Mouse (Mus musculus): ENCODE measurements at regions not wholly inside any gene's neighbourhood (a gene's known extent, or its start where the extent isn't known, plus 50 kb on each side); places are given as distances from the start of the nearest gene placed in this dataset.
A peak's percentile ranks its signal among the peaks of the same experiment; 100 is the strongest.

DNA sequence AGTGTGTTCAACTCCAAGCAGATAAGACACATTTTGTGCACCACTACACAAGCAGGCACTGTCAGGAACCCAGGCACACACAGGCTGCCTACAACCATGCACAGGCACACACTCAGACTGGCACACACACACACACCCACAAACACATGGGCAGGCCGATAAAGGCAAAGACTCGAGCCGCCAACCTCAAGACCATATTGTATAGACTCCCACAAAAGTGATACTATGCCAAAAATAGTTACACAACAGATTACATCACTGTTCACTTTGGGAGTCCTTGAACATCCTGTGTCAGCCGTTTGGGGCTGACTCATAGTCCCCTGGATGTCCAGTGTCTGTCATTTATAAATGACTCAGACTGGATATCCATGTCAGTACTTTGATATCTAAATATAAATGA is 308.6 kb upstream of the Hs6st1 start:
- Histone ChIP-seq H3K9me3 (replicated peaks; ENCODE audit: insufficient read depth, low read length) (no peaks in the 10 kb centered on the region), H3K27ac (ENCODE audit: control insufficient read depth, low read depth, low read length) (no peak overlapping the region), H3K79me2 (ENCODE audit: control insufficient read depth, insufficient read depth, low read length, poor library complexity) (no peaks in the 10 kb centered on the region), H3K4me3 (ENCODE audit: control insufficient read depth in 1 of 2, insufficient read depth in 1 of 2, low read depth in 2 of 2, low read length in 2 of 2) (no peak overlapping the region), H3K4me1 (ENCODE audit: control insufficient read depth in 1 of 2, insufficient read depth in 2 of 2, low read length in 2 of 2) (no peaks in the 10 kb centered on the region), H3K9ac (ENCODE audit: control insufficient read depth, low read depth, low read length, poor library complexity, severe bottlenecking) (no peak overlapping the region), H3K36me3 (ENCODE audit: control insufficient read depth in 1 of 2, insufficient read depth in 2 of 2, low read length in 2 of 2) (no peaks in the 10 kb centered on the region), H3K27me3 (ENCODE audit: control insufficient read depth in 1 of 2, insufficient read depth in 2 of 2, low read length in 2 of 2) (peaks cover 0 to 2% of the 10 kb centered on the region in 2 experiments; a peak in 2 of 4 replicates)
- peak; percentile 4 for DNase-seq (ENCODE audit: low read depth, low spot score)
- TF ChIP-seq MAFK (IDR thresholded peaks at IDR 0.05; ENCODE audit: borderline replicate concordance, low read depth, low read length) (no peak), BHLHE40 (IDR thresholded peaks at IDR 0.05; ENCODE audit: borderline replicate concordance, low read depth, low read length) (no peak), CHD1 (IDR thresholded peaks at IDR 0.05; ENCODE audit: low read depth, low read length) (no peak), CHD2 (IDR thresholded peaks at IDR 0.05; ENCODE audit: low read length) (no peak), TBP (IDR thresholded peaks at IDR 0.05; ENCODE audit: low read depth, low read length) (no peak), SIN3A (IDR thresholded peaks at IDR 0.05; ENCODE audit: low read length) (no peak), ZC3H11A (IDR thresholded peaks at IDR 0.05; ENCODE audit: low read depth, low read length) (no peak), UBTF (IDR thresholded peaks at IDR 0.05; ENCODE audit: borderline replicate concordance, insufficient read depth, low read depth, low read length) (no peak), ZMIZ1 (IDR thresholded peaks at IDR 0.05; ENCODE audit: low read depth, low read length) (no peak), NELFE (IDR thresholded peaks at IDR 0.05; ENCODE audit: low read depth, low read length) (no peak), MEF2A (IDR thresholded peaks at IDR 0.05; ENCODE audit: extremely low read depth, insufficient replicate concordance, low read depth, low read length, poor library complexity, severe bottlenecking) (no peak), NRF1 (IDR thresholded peaks at IDR 0.05; ENCODE audit: insufficient read depth, low read depth, low read length, poor library complexity, severe bottlenecking) (no peak), USF2 (IDR thresholded peaks at IDR 0.05; ENCODE audit: borderline replicate concordance in 1 of 2, insufficient read depth in 1 of 2, low read depth in 1 of 2, low read length in 2 of 2) (no peak), TCF12 (IDR thresholded peaks at IDR 0.05; ENCODE audit: low read depth, low read length) (no peak)

DNA sequence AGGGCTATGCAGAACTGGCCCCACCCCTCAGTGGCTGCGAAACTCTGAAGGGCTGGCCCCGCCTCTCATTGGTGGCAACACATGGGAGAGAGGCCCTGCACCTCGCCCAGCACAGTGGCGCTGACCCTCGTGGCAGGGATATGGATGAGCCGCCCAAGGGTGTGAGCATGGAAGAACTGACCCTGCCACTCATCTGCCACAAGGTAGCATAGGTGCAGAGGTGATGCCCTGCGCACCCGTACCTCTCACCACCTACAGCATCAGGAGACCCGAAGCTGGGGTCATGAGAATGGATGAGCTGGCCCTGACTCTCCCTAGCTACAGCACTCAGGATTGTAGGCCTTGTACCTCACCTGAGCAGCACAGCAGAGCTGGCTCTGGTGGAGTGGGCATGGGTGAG is 305.1 kb upstream of the Hs6st1 start:
- Histone ChIP-seq H3K79me2 (ENCODE audit: control insufficient read depth, insufficient read depth, low read length, poor library complexity) (no peaks in the 10 kb centered on the region), H3K27me3 (ENCODE audit: control insufficient read depth in 1 of 2, insufficient read depth in 2 of 2, low read length in 2 of 2) (peaks cover 0 to 2% of the 10 kb centered on the region in 2 experiments; a peak in 1 of 4 replicates), H3K4me1 (ENCODE audit: control insufficient read depth in 1 of 2, insufficient read depth in 2 of 2, low read length in 2 of 2) (no peaks in the 10 kb centered on the region), H3K36me3 (ENCODE audit: control insufficient read depth in 1 of 2, insufficient read depth in 2 of 2, low read length in 2 of 2) (no peaks in the 10 kb centered on the region), H3K9me3 (replicated peaks; ENCODE audit: insufficient read depth, low read length) (no peaks in the 10 kb centered on the region), H3K27ac (ENCODE audit: control insufficient read depth, low read depth, low read length) (no peak overlapping the region), H3K9ac (ENCODE audit: control insufficient read depth, low read depth, low read length, poor library complexity, severe bottlenecking) (no peak overlapping the region), H3K4me3 (ENCODE audit: control insufficient read depth in 1 of 2, insufficient read depth in 1 of 2, low read depth in 2 of 2, low read length in 2 of 2) (no peak overlapping the region)
- DNase-seq (ENCODE audit: low read depth, low spot score): no peak
- no peak for TF ChIP-seq KAT2A (conservative IDR thresholded peaks at IDR 0.05; ENCODE audit: low read depth, low read length)
- TF ChIP-seq POLR2AphosphoS2 (IDR thresholded peaks at IDR 0.05; ENCODE audit: low read length): no peak
